Mouse (Mus musculus): ENCODE data around the gene Rbm3.

GRCm38 (mm10) chrX:8115275-8115674 is 30.4 kb downstream of the Rbm3 start:
- TF ChIP-seq CTCF (IDR thresholded peaks at IDR 0.05; ENCODE audit: borderline replicate concordance, insufficient read depth, low read depth, low read length): no peak
- no peak for TF ChIP-seq POLR2A (IDR thresholded peaks at IDR 0.05; ENCODE audit: borderline replicate concordance, insufficient read depth, low read length)
